Mouse (Mus musculus) ES-Bruce4 (cell line): ENCODE results near the gene Trio. TPM values are rescaled to one million over a fixed set of nuclear protein-coding genes. Genes with fewer than 3 reads are reported as not detected.

Source experiments
- H3K27ac ChIP-seq: 2 replicates; pipeline ENCODE4 v1.5.1; 2012; ENCODE audit warnings: low read length, inconsistent platforms; ENCODE audit not compliant: insufficient read depth
- H3K27me3 ChIP-seq: 2 replicates; pipeline ENCODE4 v1.6.1; 2012; ENCODE audit warnings: mild to moderate bottlenecking, low read length, inconsistent platforms; ENCODE audit not compliant: control insufficient read depth, poor library complexity, insufficient read depth, severe bottlenecking
- H3K36me3 ChIP-seq: 2 replicates; pipeline ENCODE4 v1.6.1; 2012; ENCODE audit warnings: inconsistent platforms, mild to moderate bottlenecking, low read length, moderate library complexity; ENCODE audit not compliant: control insufficient read depth, poor library complexity, insufficient read depth, severe bottlenecking
- H3K4me1 ChIP-seq: one replicate; pipeline ENCODE4 v1.8.1; 2011; ENCODE audit warnings: low read length; ENCODE audit not compliant: control insufficient read depth, insufficient read depth
- H3K4me3 ChIP-seq: 2 replicates; pipeline ENCODE4 v1.5.1; 2011; ENCODE audit warnings: low read depth, mild to moderate bottlenecking, low read length
- H3K9ac ChIP-seq: 2 replicates; pipeline ENCODE4 v1.6.1; 2012; ENCODE audit warnings: low read depth, mild to moderate bottlenecking, inconsistent platforms; ENCODE audit not compliant: poor library complexity, severe bottlenecking
- H3K9me3 ChIP-seq: replicated peaks from 2 replicates; pipeline ENCODE4 v1.6.1; 2012; ENCODE audit warnings: mild to moderate bottlenecking, low read length, inconsistent platforms; ENCODE audit not compliant: control insufficient read depth, poor library complexity, insufficient read depth, severe bottlenecking
- CTCF ChIP-seq: IDR thresholded peaks from one replicate; pipeline ENCODE4 v1.8.1; 2011; ENCODE audit warnings: low read depth, low read length
- EP300 ChIP-seq: IDR thresholded peaks from 2 replicates; pipeline ENCODE4 v1.6.1; 2011; ENCODE audit warnings: low read depth, low read length; ENCODE audit not compliant: insufficient read depth
- POLR2A ChIP-seq: IDR thresholded peaks from one replicate; pipeline ENCODE4 v1.8.1; 2011; ENCODE audit warnings: low read length; ENCODE audit not compliant: insufficient read depth
- polyA plus RNA-seq: library from polyadenylated mRNA; stranded (reverse); fragments of >200 nt; gene quantifications from 2 replicates; pipeline ENCODE4 v1.2.4, GENCODE M21; 2011; ENCODE audit warnings: low read depth; ENCODE audit not compliant: missing spikeins, insufficient read depth, insufficient read length

Trio gene
- polyA plus RNA-seq, 1 experiment: 62.2 TPM

GRCm38 (mm10) chr15:27718668-27719067, 307.0 kb downstream of the Trio start:
- no peak for TF ChIP-seq POLR2A
- TF ChIP-seq CTCF: no peak
- no peak for TF ChIP-seq EP300
- Histone ChIP-seq H3K4me1 (no peaks in the 10 kb centered on the region), H3K9me3 (no peaks in the 10 kb centered on the region; the same call in 1 of the 2 replicates), H3K27ac (no peak overlapping the region), H3K4me3 (no peak overlapping the region), H3K27me3 (no peaks in the 10 kb centered on the region), H3K36me3 (no peaks in the 10 kb centered on the region), H3K9ac (no peak overlapping the region)

- Histone ChIP-seq H3K36me3 (no peaks in the 10 kb centered on the region), H3K9me3 (no peaks in the 10 kb centered on the region; the same call in 1 of the 2 replicates), H3K27ac (no peak overlapping the region), H3K4me3 (no peak overlapping the region), H3K9ac (no peak overlapping the region), H3K27me3 (no peaks in the 10 kb centered on the region), H3K4me1 (no peaks in the 10 kb centered on the region)
- TF ChIP-seq EP300: no peak
- no peak for TF ChIP-seq CTCF
- TF ChIP-seq POLR2A: no peak
Observed at GRCm38 (mm10) chr15:27715331-27715730, 310.3 kb downstream of the Trio start.

- H3K36me3 ChIP-seq: no peaks in the 10 kb centered on the region
- TF ChIP-seq CTCF (no peak), EP300 (no peak), POLR2A (no peak)
- H3K27me3 ChIP-seq: no peaks in the 10 kb centered on the region
- H3K4me3 ChIP-seq: no peak overlapping the region
- no peak overlapping the region for H3K9ac ChIP-seq
- H3K4me1 ChIP-seq: no peaks in the 10 kb centered on the region
- H3K27ac ChIP-seq: no peak overlapping the region
- H3K9me3 ChIP-seq: no peaks in the 10 kb centered on the region
Observed at GRCm38 (mm10) chr15:27710698-27711097, 314.9 kb downstream of the Trio start.

- H3K4me1 ChIP-seq: no peaks in the 10 kb centered on the region
- no peaks in the 10 kb centered on the region for H3K36me3 ChIP-seq
- no peaks in the 10 kb centered on the region for H3K9me3 ChIP-seq
- no peak for TF ChIP-seq CTCF
- no peak for TF ChIP-seq EP300
- TF ChIP-seq POLR2A: no peak
- H3K4me3 ChIP-seq: no peak overlapping the region
- no peaks in the 10 kb centered on the region for H3K27me3 ChIP-seq
- no peak overlapping the region for H3K9ac ChIP-seq
- no peak overlapping the region for H3K27ac ChIP-seq
Observed at GRCm38 (mm10) chr15:27708968-27709612, 316.6 kb downstream of the Trio start.

- H3K9ac ChIP-seq: no peak overlapping the region
- no peaks in the 10 kb centered on the region for H3K36me3 ChIP-seq
- TF ChIP-seq POLR2A (no peak), CTCF (no peak), EP300 (no peak)
- no peaks in the 10 kb centered on the region for H3K4me1 ChIP-seq
- H3K27me3 ChIP-seq: no peaks in the 10 kb centered on the region
- no peak overlapping the region for H3K27ac ChIP-seq
- H3K4me3 ChIP-seq: no peak overlapping the region
- no peaks in the 10 kb centered on the region for H3K9me3 ChIP-seq
Observed at GRCm38 (mm10) chr15:27708499-27708898, 317.1 kb downstream of the Trio start.

- Histone ChIP-seq H3K9me3 (no peaks in the 10 kb centered on the region), H3K27me3 (no peaks in the 10 kb centered on the region), H3K27ac (no peak overlapping the region), H3K4me1 (no peaks in the 10 kb centered on the region), H3K36me3 (no peaks in the 10 kb centered on the region), H3K9ac (no peak overlapping the region), H3K4me3 (no peak overlapping the region)
- TF ChIP-seq CTCF: no peak
- no peak for TF ChIP-seq EP300
- no peak for TF ChIP-seq POLR2A
Observed at GRCm38 (mm10) chr15:27702972-27703313, 322.7 kb downstream of the Trio start.
